Mouse (Mus musculus) heart, embryonic 16.5 days (tissue): ENCODE results near the gene Arhgef6. TPM values are rescaled to one million over a fixed set of nuclear protein-coding genes. Genes with fewer than 3 reads are reported as not detected.

ENCODE experiments used
- ATAC-seq: fragments of 200-750 bp; cut with Nextera tagmentation; replicated peaks from 2 replicates; pipeline ENCODE4 v1.8.0; 2017; ENCODE audit warnings: moderate number of reproducible peaks; ENCODE audit not compliant: insufficient read depth, low FRiP score; ENCODE audit errors: extremely low read depth
- H3K27ac ChIP-seq: fragments of 300-500 bp; sonication (generic); 2 replicates; pipeline ENCODE4 v1.5.1; 2014; ENCODE audit warnings: mild to moderate bottlenecking, low read length, control low read depth, moderate library complexity
- H3K27me3 ChIP-seq: fragments of 300-500 bp; sonication (generic); 2 replicates; pipeline ENCODE4 v1.6.1; 2014; ENCODE audit warnings: low read length, mixed read lengths; ENCODE audit not compliant: control insufficient read depth, insufficient read depth
- H3K36me3 ChIP-seq: fragments of 300-500 bp; sonication (generic); 2 replicates; pipeline ENCODE4 v1.6.1; 2014; ENCODE audit not compliant: control insufficient read depth, insufficient read depth
- H3K4me1 ChIP-seq: fragments of 300-500 bp; sonication (generic); 2 replicates; pipeline ENCODE4 v1.6.1; 2014; ENCODE audit warnings: low read length, mixed read lengths; ENCODE audit not compliant: control insufficient read depth, insufficient read depth
- H3K4me2 ChIP-seq: fragments of 300-500 bp; sonication (generic); 2 replicates; pipeline ENCODE4 v1.6.1; 2014; ENCODE audit warnings: low read depth, mild to moderate bottlenecking, control low read depth, low read length
- H3K4me3 ChIP-seq: fragments of 300-500 bp; sonication (generic); 2 replicates; pipeline ENCODE4 v1.5.1; 2014; ENCODE audit warnings: mild to moderate bottlenecking, control low read depth, low read length
- H3K9ac ChIP-seq: fragments of 300-500 bp; sonication (generic); 2 replicates; pipeline ENCODE4 v1.6.1; 2014; ENCODE audit warnings: low read length, control low read depth
- H3K9me3 ChIP-seq: fragments of 300-500 bp; sonication (generic); replicated peaks from 2 replicates; pipeline ENCODE4 v1.6.1; 2016; ENCODE audit warnings: low read length; ENCODE audit not compliant: control insufficient read depth
- WGBS: fragments of 180-500 bp; shearing (Covaris S2); extraction: QIAGEN DNeasy Blood & Tissue Kit; methylation state at CpG from one replicate; pipeline ENCODE4 v1.1.7; 2014; 5-methylcytosine and 5-hydroxymethylcytosine counted together
- polyA plus RNA-seq: library from polyadenylated mRNA; unstranded; fragments of >200 nt; fragmentation: Nextera tagmentation; extraction: Ambion mirVana; gene quantifications from 2 replicates; pipeline ENCODE4 v1.2.1, GENCODE M21; 2015

The Arhgef6 gene
- polyA plus RNA-seq, 1 experiment from 2014 or later, result 44.2 TPM

DNA sequence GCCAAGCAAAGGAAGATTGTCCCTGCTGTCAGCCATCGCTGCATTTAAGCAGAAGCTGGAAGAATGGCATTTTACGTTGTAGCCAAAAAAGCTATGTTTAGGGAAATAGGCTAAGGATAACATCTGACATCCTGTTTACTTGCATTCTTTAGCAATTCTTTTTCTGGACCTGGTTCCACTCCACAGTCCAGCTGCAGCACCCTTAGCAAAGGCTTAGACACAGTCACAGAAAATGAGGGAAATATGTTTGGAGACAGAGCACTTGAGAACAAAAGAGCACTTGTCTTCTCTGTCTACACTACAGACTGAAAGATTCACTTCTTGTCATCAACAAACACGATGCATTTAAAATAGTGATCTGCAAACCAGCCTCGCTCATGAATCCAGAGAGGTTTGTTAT is 691 bp upstream of the Arhgef6 start:
- Histone ChIP-seq H3K4me3 (no peak overlapping the region), H3K27me3 (no peaks in the 10 kb centered on the region), H3K4me1 (peaks cover 5% of the 10 kb centered on the region; the same call in 1 of the 2 replicates), H3K9ac (no peak overlapping the region), H3K27ac (no peak overlapping the region; the same call in 1 of the 2 replicates), H3K36me3 (no peaks in the 10 kb centered on the region), H3K4me2 (peak overlapping the region; percentile 41), H3K9me3 (no peaks in the 10 kb centered on the region)
- WGBS, result 54% methylated on average over 4 of the region's 4 CpGs
- ATAC-seq, result no peak

DNA sequence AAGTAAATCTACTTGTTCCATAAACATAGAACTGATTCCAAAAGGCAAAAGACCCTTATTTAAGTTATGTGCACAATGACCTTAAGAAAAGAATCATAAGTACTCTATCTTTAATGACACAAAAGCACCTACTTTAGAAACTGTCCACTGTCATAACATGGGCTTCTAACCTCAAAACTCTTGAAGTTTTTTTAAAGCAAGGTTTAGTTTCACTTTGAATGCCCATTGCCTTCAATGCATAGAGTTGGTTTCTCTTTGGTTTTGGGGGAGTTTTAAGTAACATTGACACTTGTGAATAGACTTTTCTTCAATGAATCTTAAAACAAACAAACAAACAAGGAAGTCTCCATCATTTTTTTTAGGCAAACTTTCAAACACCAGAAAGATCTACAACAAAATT is 947 bp downstream of the Arhgef6 start:
- Histone ChIP-seq H3K4me1 (peaks cover 5% of the 10 kb centered on the region; the same call in 1 of the 2 replicates), H3K27ac (no peak overlapping the region), H3K27me3 (no peaks in the 10 kb centered on the region), H3K4me3 (no peak overlapping the region), H3K4me2 (no peak overlapping the region), H3K9ac (no peak overlapping the region), H3K36me3 (no peaks in the 10 kb centered on the region), H3K9me3 (no peaks in the 10 kb centered on the region)
- ATAC-seq, result no peak

DNA sequence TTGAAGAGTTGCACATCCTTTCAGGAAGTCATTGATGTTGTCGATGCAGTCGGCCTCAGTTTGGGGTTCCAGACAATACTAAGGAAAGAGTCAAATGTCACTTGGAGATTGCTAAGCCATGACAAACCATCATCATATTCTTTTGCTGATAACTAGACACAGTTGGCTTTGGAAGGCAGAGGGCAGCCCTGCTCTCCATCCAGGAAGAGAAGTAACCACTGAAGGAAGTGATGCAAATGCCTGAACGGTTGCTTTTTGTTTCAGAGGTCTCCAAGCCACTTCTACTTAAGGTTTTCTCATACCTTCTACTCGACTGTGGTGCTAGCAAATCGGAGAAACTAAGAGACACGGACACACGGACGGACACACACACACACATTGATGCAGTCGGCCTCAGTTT is 1.6 kb downstream of the Arhgef6 start:
- Histone ChIP-seq H3K9me3 (no peaks in the 10 kb centered on the region), H3K4me1 (peaks cover 5% of the 10 kb centered on the region; the same call in 1 of the 2 replicates), H3K9ac (no peak overlapping the region), H3K27ac (no peak overlapping the region), H3K36me3 (no peaks in the 10 kb centered on the region), H3K4me2 (no peak overlapping the region), H3K4me3 (no peak overlapping the region), H3K27me3 (no peaks in the 10 kb centered on the region)
- ATAC-seq, result no peak
- WGBS, result 66% methylated on average over 9 of the region's 9 CpGs

DNA sequence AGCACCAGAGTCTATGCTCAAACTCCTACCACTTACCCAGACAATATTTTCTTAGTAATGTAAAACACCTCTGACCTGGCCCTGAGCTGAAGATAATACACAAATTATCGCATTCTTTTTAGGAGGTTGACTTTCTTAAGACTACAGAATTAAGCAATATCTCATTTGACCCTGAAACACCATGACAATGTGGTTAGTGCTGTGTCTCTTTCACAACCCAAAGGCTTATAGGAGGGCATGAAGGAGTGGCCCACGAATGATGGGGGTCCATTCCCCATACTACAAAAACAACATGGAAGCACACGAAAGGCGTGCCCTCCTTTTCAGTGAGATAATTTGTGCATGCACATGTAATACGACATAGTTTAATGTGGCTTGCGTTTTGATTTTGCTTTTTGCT is 3.2 kb downstream of the Arhgef6 start:
- Histone ChIP-seq H3K27me3 (no peaks in the 10 kb centered on the region), H3K4me2 (no peak overlapping the region), H3K4me1 (peaks cover 5% of the 10 kb centered on the region; the same call in 1 of the 2 replicates), H3K9me3 (no peaks in the 10 kb centered on the region), H3K27ac (no peak overlapping the region), H3K36me3 (no peaks in the 10 kb centered on the region), H3K4me3 (no peak overlapping the region), H3K9ac (no peak overlapping the region)
- WGBS, result 86% methylated on average over 6 of the region's 6 CpGs
- ATAC-seq, result no peak

DNA sequence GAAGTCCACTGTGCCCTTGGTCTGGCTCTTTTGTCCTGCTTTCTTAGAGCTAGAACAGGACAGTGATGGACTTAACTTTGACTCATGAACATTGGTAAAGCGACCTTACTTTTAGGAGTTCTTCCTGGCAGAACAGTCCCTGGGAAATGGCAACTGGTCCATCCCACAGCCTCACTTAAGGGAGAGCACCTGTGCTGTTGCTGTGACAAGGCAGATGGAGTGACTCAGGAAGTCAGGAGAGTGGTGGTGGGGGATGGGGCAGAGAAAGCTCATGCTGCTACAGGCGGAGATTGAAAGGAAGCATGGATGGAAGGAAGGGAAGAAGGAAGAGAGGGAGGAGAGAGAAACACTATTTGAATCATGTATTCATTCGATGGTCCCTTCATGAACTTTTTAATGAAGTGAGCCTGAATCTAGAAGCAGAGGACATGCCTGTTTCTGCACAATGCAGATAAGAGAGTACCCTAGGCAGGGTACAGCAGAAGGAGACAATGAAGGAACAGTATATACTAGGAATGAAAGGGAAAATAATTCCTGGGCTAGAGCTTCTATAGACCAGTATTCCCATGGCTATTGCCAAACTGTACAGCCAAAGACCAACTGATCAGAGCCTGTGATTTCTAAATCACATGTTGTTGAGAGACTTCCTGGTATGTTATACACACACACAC is 10.7 kb downstream of the Arhgef6 start:
- Histone ChIP-seq H3K36me3 (no peaks in the 10 kb centered on the region), H3K27ac (no peak overlapping the region), H3K9me3 (no peaks in the 10 kb centered on the region), H3K9ac (no peak overlapping the region), H3K4me1 (no peaks in the 10 kb centered on the region), H3K4me2 (no peak overlapping the region), H3K27me3 (no peaks in the 10 kb centered on the region), H3K4me3 (no peak overlapping the region)
- ATAC-seq, result no peak
- 65% methylated on average over 3 of the region's 3 CpGs for WGBS

DNA sequence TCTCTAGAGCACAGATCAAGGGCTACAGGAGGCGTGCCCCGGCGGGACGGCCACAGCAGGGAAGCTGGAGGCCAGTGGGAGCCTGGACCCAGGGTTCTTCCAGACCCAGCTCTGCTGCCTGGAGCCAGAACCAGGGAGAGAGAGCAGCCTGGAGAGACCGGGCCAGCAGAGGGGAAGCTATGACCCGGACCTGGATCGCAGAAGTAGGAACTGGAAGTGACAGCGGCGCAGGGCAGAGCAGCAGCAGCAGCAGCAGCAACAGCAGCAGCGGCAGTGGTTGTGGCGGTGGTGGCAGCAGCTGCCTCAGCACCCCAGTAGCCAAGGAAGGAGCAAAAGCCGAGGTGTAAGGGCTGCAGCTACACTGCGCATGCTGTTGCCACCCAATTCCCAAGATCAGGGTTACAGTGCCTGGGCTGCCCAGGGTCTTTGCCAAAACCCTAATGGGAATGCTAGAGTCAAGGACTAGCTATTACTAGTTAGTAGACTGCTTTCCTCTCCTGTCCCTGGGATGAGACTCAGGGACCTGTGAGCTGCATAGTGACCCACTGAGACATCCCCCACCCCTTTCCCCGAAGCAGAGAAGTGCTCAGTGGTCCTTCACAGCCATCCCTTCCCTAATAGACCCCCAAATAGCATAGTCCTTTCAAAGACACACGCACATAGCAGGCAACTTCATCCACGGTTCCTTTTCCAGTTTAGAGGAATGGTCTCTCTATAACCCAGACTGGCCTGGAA is 11.9 kb downstream of the Arhgef6 start:
- Histone ChIP-seq H3K4me2 (peak overlapping the region; percentile 74), H3K9me3 (no peaks in the 10 kb centered on the region), H3K27me3 (no peaks in the 10 kb centered on the region), H3K27ac (peak overlapping the region; percentile 85), H3K4me3 (peak overlapping the region; percentile 64), H3K36me3 (no peaks in the 10 kb centered on the region), H3K9ac (peak overlapping the region; percentile 76), H3K4me1 (no peaks in the 10 kb centered on the region)
- ATAC-seq, result peak; percentile 75
- WGBS, result 27% methylated on average over 16 of the region's 16 CpGs

DNA sequence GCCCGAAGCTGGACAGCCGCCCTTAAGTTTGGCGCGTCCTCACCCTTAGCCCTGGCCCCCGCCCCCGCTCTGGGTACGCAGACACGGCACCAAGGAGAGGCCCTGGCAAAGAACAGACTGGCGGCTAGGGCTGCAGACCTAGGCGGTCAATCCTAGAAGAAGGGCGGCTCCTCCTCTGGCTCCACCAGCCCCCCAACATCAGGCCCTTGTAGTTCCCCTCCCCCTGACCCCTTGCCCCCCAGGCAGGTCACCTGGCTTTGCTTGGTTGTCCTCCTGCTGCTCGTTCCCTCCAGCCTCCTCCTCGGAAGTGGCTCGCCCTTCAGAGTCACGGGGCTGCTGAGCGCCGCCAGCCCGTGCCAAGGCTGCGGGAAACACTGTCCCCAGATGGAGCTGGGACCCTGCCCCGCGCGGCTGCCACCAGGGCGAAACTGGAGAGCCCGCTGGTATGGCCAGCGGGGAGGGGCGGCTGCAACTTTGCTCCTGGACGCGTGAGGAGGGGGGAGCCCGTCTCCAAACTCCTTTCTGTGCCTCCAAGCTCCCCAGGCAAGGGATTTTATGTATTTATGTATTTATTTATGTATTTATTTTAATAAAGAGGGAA is 12.6 kb downstream of the Arhgef6 start:
- H3K27me3 ChIP-seq, result no peaks in the 10 kb centered on the region
- peak overlapping the region; percentile 64 for H3K4me3 ChIP-seq
- H3K27ac ChIP-seq, result peak overlapping the region; percentile 85
- WGBS, result 13% methylated on average over 29 of the region's 29 CpGs
- no peaks in the 10 kb centered on the region for H3K36me3 ChIP-seq
- peak; percentile 76 for ATAC-seq
- peak overlapping the region; percentile 76 for H3K9ac ChIP-seq
- peak overlapping the region; percentile 74 for H3K4me2 ChIP-seq
- H3K4me1 ChIP-seq, result no peaks in the 10 kb centered on the region
- no peaks in the 10 kb centered on the region for H3K9me3 ChIP-seq

DNA sequence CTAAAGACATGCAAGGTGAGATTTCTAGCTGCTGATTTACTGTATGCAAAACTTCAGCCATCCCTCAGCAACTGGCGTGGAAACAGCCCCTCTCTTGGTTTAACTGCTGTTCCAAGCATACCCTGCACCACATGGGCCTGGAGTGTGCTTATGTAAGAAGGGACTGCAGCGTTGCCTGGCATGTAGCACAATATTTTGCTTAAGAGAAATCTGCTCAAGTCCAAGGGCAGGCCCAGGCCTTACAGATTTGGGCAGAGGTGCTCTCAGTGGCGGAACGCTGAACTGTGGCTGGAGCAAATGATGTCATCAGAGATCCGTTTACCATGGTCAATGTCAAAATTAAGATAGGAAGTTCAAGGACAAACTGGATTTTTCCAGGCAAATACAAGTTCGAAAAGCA is 13.6 kb downstream of the Arhgef6 start:
- Histone ChIP-seq H3K4me1 (no peaks in the 10 kb centered on the region), H3K36me3 (no peaks in the 10 kb centered on the region), H3K4me3 (no peak overlapping the region; the same call in 1 of the 2 replicates), H3K27me3 (no peaks in the 10 kb centered on the region), H3K4me2 (peak overlapping the region; percentile 51), H3K9ac (no peak overlapping the region), H3K27ac (peak overlapping the region; percentile 83), H3K9me3 (no peaks in the 10 kb centered on the region)
- ATAC-seq, result 0 out of 2 replicates have a peak, but pooled peaks have one; percentile 35
- WGBS, result 41% methylated on average over 6 of the region's 6 CpGs

DNA sequence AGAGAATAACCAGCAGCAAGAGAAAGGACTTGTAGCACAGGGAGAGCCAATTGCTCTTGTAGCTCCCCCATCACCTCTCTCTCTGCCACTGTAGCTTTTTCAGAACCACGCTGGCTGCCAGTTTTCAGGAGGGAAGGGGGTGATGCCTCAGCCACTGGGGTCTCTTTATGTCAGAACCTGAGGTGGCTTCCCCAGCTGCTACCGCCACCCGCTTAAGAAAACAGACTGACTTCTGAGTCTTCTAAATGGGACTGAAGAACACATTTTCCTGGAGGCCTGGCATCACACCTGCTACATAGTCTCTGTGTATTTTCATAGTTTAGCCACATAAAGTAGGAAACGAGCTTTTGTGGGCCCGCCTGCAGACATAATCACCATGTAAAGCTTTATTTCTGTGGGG is 26.5 kb downstream of the Arhgef6 start:
- no peaks in the 10 kb centered on the region for H3K36me3 ChIP-seq
- H3K4me1 ChIP-seq, result peaks cover 2% of the 10 kb centered on the region; the same call in 1 of the 2 replicates
- H3K27me3 ChIP-seq, result no peaks in the 10 kb centered on the region
- no peak overlapping the region for H3K4me2 ChIP-seq
- H3K9me3 ChIP-seq, result no peaks in the 10 kb centered on the region
- no peak overlapping the region for H3K4me3 ChIP-seq
- H3K9ac ChIP-seq, result no peak overlapping the region
- ATAC-seq, result no peak
- WGBS, result 77% methylated on average over 5 of the region's 5 CpGs
- H3K27ac ChIP-seq, result no peak overlapping the region
